24 mouse cellular contexts compared by ENCODE assay signal in genomic region chr6:148110996-148111633, GRCm38 (mm10).
DNase-seq lines count a peak whose midpoint lies in the region; ATAC-seq and TF ChIP-seq lines count a peak whose summit lies in the region.
"Had no signal": no experiment of that assay in that cellular context is flagged by ENCODE, and none has a peak within 500 bp of the region (broad histone marks: within the 10 kb centered on the region; RNA-seq: fewer than 3 reads in every experiment).

No protein-coding gene starts in this region.

- no peaks in the 10 kb centered on the region for H3K27me3 ChIP-seq in lung, postnatal 0 days (replicated peaks; ENCODE audit: insufficient read depth, low read length)
- no peaks in the 10 kb centered on the region for H3K27me3 ChIP-seq in heart, embryonic 12.5 days (replicated peaks)
- H3K27me3 ChIP-seq: embryonic facial prominence, embryonic 13.5 days; forebrain, embryonic 13.5 days; hindbrain, embryonic 13.5 days had no signal

- H3K9ac ChIP-seq in lung, postnatal 0 days (replicated peaks; ENCODE audit: low read depth), result no peak overlapping the region
- no peak overlapping the region for H3K9ac ChIP-seq in heart, embryonic 12.5 days
- H3K9ac ChIP-seq: embryonic facial prominence, embryonic 13.5 days; forebrain, embryonic 13.5 days; forebrain, postnatal 0 days; hindbrain, embryonic 13.5 days had no signal

- TF ChIP-seq CTCF in lung, postnatal 0 days (IDR thresholded peaks at IDR 0.05), result no peak

- DNase-seq in lung, postnatal 0 days (ENCODE audit: low spot score), result peak; percentile 10
- DNase-seq in lung, postnatal 4 days, result no peak
- DNase-seq in cerebellum, postnatal 36 days, result no peak
- no peak for DNase-seq in layer of hippocampus, adult 9-10 months (ENCODE audit: low spot score)
- DNase-seq: adrenal gland, adult 2 months; adrenal gland, postnatal 36 days; B cell, adult 2 months; cerebellum, adult 2 months; cerebellum, postnatal 10 days; forebrain, postnatal 0 days; gastrocnemius, postnatal 25 days; heart, adult 2 months; heart, postnatal 36 days; kidney, adult 11 months had no signal

- H3K4me2 ChIP-seq in lung, postnatal 0 days (replicated peaks; ENCODE audit: low read depth, low read length), result no peak overlapping the region
- no peak overlapping the region for H3K4me2 ChIP-seq in heart, embryonic 12.5 days
- H3K4me2 ChIP-seq: embryonic facial prominence, embryonic 13.5 days; forebrain, embryonic 13.5 days; heart, embryonic 11.5 days; hindbrain, embryonic 13.5 days had no signal

- no peak for ATAC-seq in lung, postnatal 0 days
- ATAC-seq in common myeloid progenitor, adult 5-6 weeks (replicated peaks; ENCODE audit: low read depth, poor library complexity, severe bottlenecking), result 0 out of 2 replicates have a peak, but pooled peaks have one; percentile 4
- ATAC-seq in hematopoietic stem cell, adult 5-6 weeks (replicated peaks in 1 of 2; ENCODE audit: insufficient read depth in 1 of 2, low FRiP score in 2 of 2, low TSS enrichment in 1 of 2, low read depth in 1 of 2, poor library complexity in 2 of 2, severe bottlenecking in 2 of 2), result peak; percentile 19 to 26; a peak in 1 of 4 replicates
- no peak for ATAC-seq in heart, embryonic 12.5 days (ENCODE audit: insufficient number of reproducible peaks, low FRiP score)
- ATAC-seq: activated CD4-positive, CD25-positive, alpha-beta regulatory T cell, adult 4 months; forebrain, embryonic 13.5 days; forebrain, postnatal 0 days; hindbrain, postnatal 0 days; Patski had no signal

- no peaks in the 10 kb centered on the region for H3K9me3 ChIP-seq in lung, postnatal 0 days (ENCODE audit: low read length)
- H3K9me3 ChIP-seq in heart, embryonic 12.5 days (replicated peaks), result no peaks in the 10 kb centered on the region
- H3K9me3 ChIP-seq: embryonic facial prominence, embryonic 13.5 days; forebrain, embryonic 13.5 days; hindbrain, embryonic 13.5 days had no signal

- H3K36me3 ChIP-seq in lung, postnatal 0 days (ENCODE audit: insufficient read depth, low read length), result no peaks in the 10 kb centered on the region
- H3K36me3 ChIP-seq in heart, embryonic 12.5 days, result no peaks in the 10 kb centered on the region
- H3K36me3 ChIP-seq: embryonic facial prominence, embryonic 13.5 days; hindbrain, embryonic 13.5 days had no signal

- TF ChIP-seq EP300 in lung, postnatal 0 days (IDR thresholded peaks at IDR 0.05), result no peak

- no peak overlapping the region for H3K4me3 ChIP-seq in lung, postnatal 0 days (ENCODE audit: low read depth, low read length)
- no peak overlapping the region for H3K4me3 ChIP-seq in heart, embryonic 12.5 days
- H3K4me3 ChIP-seq: embryonic facial prominence, embryonic 13.5 days; forebrain, embryonic 13.5 days; heart, adult 2 months; hindbrain, embryonic 13.5 days had no signal

- H3K27ac ChIP-seq in lung, postnatal 0 days (ENCODE audit: low read length), result no peak overlapping the region
- H3K27ac ChIP-seq in heart, embryonic 12.5 days (ENCODE audit: poor library complexity, severe bottlenecking), result no peak overlapping the region
- H3K27ac ChIP-seq: embryonic facial prominence, embryonic 13.5 days; forebrain, embryonic 13.5 days; heart, adult 2 months; hindbrain, embryonic 13.5 days; hindbrain, postnatal 0 days had no signal

- WGBS in lung, postnatal 0 days, result 67% methylated on average over 2 of the region's 2 CpGs
- 76% methylated on average over 2 of the region's 2 CpGs for WGBS in heart, embryonic 12.5 days

- H3K4me1 ChIP-seq in lung, postnatal 0 days (ENCODE audit: insufficient read depth, low read depth, low read length), result no peaks in the 10 kb centered on the region
- no peaks in the 10 kb centered on the region for H3K4me1 ChIP-seq in heart, embryonic 12.5 days (replicated peaks)

Comparison
In these comparisons a context has a peak if more than half of its experiments do, and no peak if none do; other contexts are left out.
1. ATAC-seq: peak in common myeloid progenitor, adult 5-6 weeks (single experiment) and hematopoietic stem cell, adult 5-6 weeks (2 of 2); none in lung, postnatal 0 days (single experiment) and heart, embryonic 12.5 days (single experiment).